Mouse (Mus musculus): ENCODE results near the gene Pramel6. TPM values are rescaled to one million over a fixed set of nuclear protein-coding genes. Genes with fewer than 3 reads are reported as not detected.

Pramel6 gene
- polyA plus RNA-seq, 1 experiment, result not detected

- H3K4me1 ChIP-seq (ENCODE audit: control insufficient read depth, insufficient read depth, low read length), result no peaks in the 10 kb centered on the region
- no peak within 1 kb of the TSS for H3K4me3 ChIP-seq (ENCODE audit: insufficient read depth, low read length)
- H3K27ac ChIP-seq (ENCODE audit: insufficient read depth, low read length), result no peak within 1 kb of the TSS
- TF ChIP-seq POLR2A (IDR thresholded peaks at IDR 0.05; ENCODE audit: extremely low read depth, insufficient read depth, low read length), result no peak
- TF ChIP-seq CTCF (IDR thresholded peaks at IDR 0.05; ENCODE audit: extremely low read depth, insufficient read depth, low read length), result no peak
Measured at GRCm38 (mm10) chr2:87531496-87531895, 25.1 kb downstream of the Pramel6 start, which contains the start of gene Olfr153. Gene Olfr153 (plus strand): TSS chr2:87531796.

GRCm38 (mm10) chr2:87534826-87535225, 28.5 kb downstream of the Pramel6 start:
- no peak overlapping the region for H3K27ac ChIP-seq (ENCODE audit: insufficient read depth, low read length)
- no peak overlapping the region for H3K4me3 ChIP-seq (ENCODE audit: insufficient read depth, low read length)
- H3K4me1 ChIP-seq (ENCODE audit: control insufficient read depth, insufficient read depth, low read length), result no peaks in the 10 kb centered on the region
- TF ChIP-seq CTCF (IDR thresholded peaks at IDR 0.05; ENCODE audit: extremely low read depth, insufficient read depth, low read length) (no peak), POLR2A (IDR thresholded peaks at IDR 0.05; ENCODE audit: extremely low read depth, insufficient read depth, low read length) (no peak)

GRCm38 (mm10) chr2:87545442-87545841, 39.1 kb downstream of the Pramel6 start, which contains the start of gene Olfr1128:
Gene Olfr1128 (minus strand): TSS chr2:87545542.
- Histone ChIP-seq H3K27ac (ENCODE audit: insufficient read depth, low read length) (no peak within 1 kb of the TSS), H3K4me1 (ENCODE audit: control insufficient read depth, insufficient read depth, low read length) (no peaks in the 10 kb centered on the region), H3K4me3 (ENCODE audit: insufficient read depth, low read length) (no peak within 1 kb of the TSS)
- TF ChIP-seq POLR2A (IDR thresholded peaks at IDR 0.05; ENCODE audit: extremely low read depth, insufficient read depth, low read length) (no peak), CTCF (IDR thresholded peaks at IDR 0.05; ENCODE audit: extremely low read depth, insufficient read depth, low read length) (no peak)

Other genes starting within 250 kb of the Pramel6 start
- gene Olfr1116, start 239.0 kb upstream of the Pramel6 start, polyA plus RNA-seq (2012; rRNA removed), result not detected in 2 replicates
- gene Olfr1118, start 199.0 kb upstream of the Pramel6 start, polyA plus RNA-seq (2012; rRNA removed), result not detected in 2 replicates
- not detected in 2 replicates for gene Olfr1120, start 151.8 kb upstream of the Pramel6 start, polyA plus RNA-seq (2012; rRNA removed)
- not detected in 2 replicates for gene Olfr1121, start 136.7 kb upstream of the Pramel6 start, polyA plus RNA-seq (2012; rRNA removed)
- not detected in 2 replicates for gene Olfr1122, start 120.7 kb upstream of the Pramel6 start, polyA plus RNA-seq (2012; rRNA removed)
- not detected in 2 replicates for gene Olfr1123, start 89.9 kb upstream of the Pramel6 start, polyA plus RNA-seq (2012; rRNA removed)
- not detected in 2 replicates for gene Olfr1124, start 76.3 kb upstream of the Pramel6 start, polyA plus RNA-seq (2012; rRNA removed)
- not detected in 2 replicates for gene Olfr1126, start 52.6 kb upstream of the Pramel6 start, polyA plus RNA-seq (2012; rRNA removed)
- not detected in 2 replicates for gene Pramel7, start 9.5 kb upstream of the Pramel6 start, polyA plus RNA-seq (2012; rRNA removed)
- not detected in 2 replicates for gene Olfr153, start 25.2 kb downstream of the Pramel6 start, polyA plus RNA-seq (2012; rRNA removed)
- not detected in 2 replicates for gene Olfr1128, start 39.0 kb downstream of the Pramel6 start, polyA plus RNA-seq (2012; rRNA removed)
- gene Olfr1129, start 67.3 kb downstream of the Pramel6 start, polyA plus RNA-seq (2012; rRNA removed), result not detected in 2 replicates
- not detected in 2 replicates for gene Olfr1130, start 99.6 kb downstream of the Pramel6 start, polyA plus RNA-seq (2012; rRNA removed)
- gene Olfr1131, start 120.5 kb downstream of the Pramel6 start, polyA plus RNA-seq (2012; rRNA removed), result not detected in 2 replicates
- not detected in 2 replicates for gene Olfr1132, start 131.0 kb downstream of the Pramel6 start, polyA plus RNA-seq (2012; rRNA removed)
- gene Olfr1133, start 140.8 kb downstream of the Pramel6 start, polyA plus RNA-seq (2012; rRNA removed), result not detected in 2 replicates
- gene Olfr1134, start 151.9 kb downstream of the Pramel6 start, polyA plus RNA-seq (2012; rRNA removed), result not detected in 2 replicates
- not detected in 2 replicates for gene Olfr1135, start 167.1 kb downstream of the Pramel6 start, polyA plus RNA-seq (2012; rRNA removed)
- not detected in 2 replicates for gene Olfr1136, start 187.4 kb downstream of the Pramel6 start, polyA plus RNA-seq (2012; rRNA removed)
- not detected in 2 replicates for gene Olfr1137, start 206.6 kb downstream of the Pramel6 start, polyA plus RNA-seq (2012; rRNA removed)
- not detected in 2 replicates for gene Olfr1138, start 233.4 kb downstream of the Pramel6 start, polyA plus RNA-seq (2012; rRNA removed)
- not detected in 2 replicates for gene Olfr1140, start 237.2 kb downstream of the Pramel6 start, polyA plus RNA-seq (2012; rRNA removed)
- not detected in 2 replicates for gene Olfr1141, start 247.4 kb downstream of the Pramel6 start, polyA plus RNA-seq (2012; rRNA removed)

All from cortical plate, adult 2 months (tissue).